Mouse (Mus musculus): ENCODE results near the gene Rpl10a. TPM values are rescaled to one million over a fixed set of nuclear protein-coding genes. Genes with fewer than 3 reads are reported as not detected.

Gene Rpl10a
- total and polyA plus RNA-seq, 3 experiments: 2,044 to 2,803 TPM; not detected in 1

DNA sequence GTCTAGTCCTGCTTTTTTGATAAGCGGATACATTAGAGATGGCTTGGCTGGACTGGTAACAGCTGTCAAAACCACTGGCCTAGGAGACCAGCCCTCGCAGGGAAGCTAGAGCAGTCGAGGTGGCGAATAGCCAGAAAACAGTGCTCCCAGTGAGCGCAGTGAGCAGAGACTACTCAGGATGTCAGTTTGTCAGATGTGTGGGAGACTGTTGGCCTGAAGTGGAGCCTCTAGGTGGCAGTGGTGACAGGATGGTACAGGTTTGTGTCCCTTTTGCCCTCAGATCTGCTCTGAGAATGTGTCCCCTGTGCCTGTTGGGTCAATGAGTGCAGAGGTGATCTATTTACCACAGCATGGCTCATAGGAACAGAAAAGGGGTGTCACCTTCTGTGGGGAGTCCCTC lies 40.3 kb upstream of the Rpl10a start:
- Histone ChIP-seq H3K4me3 (ENCODE audit: control insufficient read depth in 1 of 2, insufficient read depth in 1 of 2, low read depth in 2 of 2, low read length in 2 of 2) (no peak overlapping the region), H3K4me1 (ENCODE audit: control insufficient read depth in 1 of 2, insufficient read depth in 2 of 2, low read length in 2 of 2) (peaks cover 11 to 16% of the 10 kb centered on the region in 2 experiments), H3K27me3 (ENCODE audit: control insufficient read depth in 1 of 2, insufficient read depth in 2 of 2, low read length in 2 of 2) (no peaks in the 10 kb centered on the region), H3K9ac (ENCODE audit: control insufficient read depth, low read depth, low read length, poor library complexity, severe bottlenecking) (no peak overlapping the region), H3K9me3 (replicated peaks; ENCODE audit: insufficient read depth, low read length) (no peaks in the 10 kb centered on the region), H3K36me3 (ENCODE audit: control insufficient read depth in 1 of 2, insufficient read depth in 2 of 2, low read length in 2 of 2) (peaks cover 0 to 3% of the 10 kb centered on the region in 2 experiments; a peak in 1 of 4 replicates), H3K27ac (ENCODE audit: control insufficient read depth, low read depth, low read length) (no peak overlapping the region), H3K79me2 (ENCODE audit: control insufficient read depth, insufficient read depth, low read length, poor library complexity) (no peaks in the 10 kb centered on the region)
- TF ChIP-seq MAX (IDR thresholded peaks at IDR 0.05; ENCODE audit: low read length) (no peak), CTCF (IDR thresholded peaks at IDR 0.05 in 2 of 3, conservative IDR thresholded peaks at IDR 0.05 in 1 of 3; ENCODE audit: control insufficient read depth in 1 of 3, insufficient read depth in 1 of 3, low read depth in 2 of 3, low read length in 3 of 3, poor library complexity in 1 of 3, severe bottlenecking in 1 of 3) (peak; percentile 38 to 58 (median 47)), SMC3 (IDR thresholded peaks at IDR 0.05; ENCODE audit: low read depth, low read length) (peak; percentile 27; the same call in 1 of the 2 replicates), RAD21 (IDR thresholded peaks at IDR 0.05; ENCODE audit: low read depth, low read length) (peak; percentile 17; the same call in 1 of the 2 replicates), RCOR1 (IDR thresholded peaks at IDR 0.05; ENCODE audit: low read depth, low read length) (no peak)
- DNase-seq (ENCODE audit: low read depth, low spot score): peak; percentile 57

DNA sequence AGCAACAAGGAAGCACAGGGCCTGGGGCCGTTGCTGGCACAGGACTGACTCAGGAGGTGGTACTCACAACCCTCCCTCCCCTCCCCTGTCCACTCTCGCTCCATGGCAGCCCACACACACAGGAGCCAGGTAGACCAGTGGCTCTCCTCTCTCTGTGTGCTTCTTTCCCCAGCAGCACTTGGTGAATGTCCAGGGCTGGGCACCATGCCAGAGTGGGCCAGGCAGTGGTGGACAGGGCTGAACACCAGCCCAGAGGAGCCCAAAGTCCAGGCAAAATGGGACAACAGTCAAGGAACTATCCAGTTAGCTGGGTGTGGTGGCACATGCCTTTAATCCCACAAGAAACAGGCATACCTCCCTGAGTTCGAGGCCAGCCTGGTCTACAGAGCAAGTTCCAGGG lies 38.0 kb upstream of the Rpl10a start:
- Histone ChIP-seq H3K27ac (ENCODE audit: control insufficient read depth, low read depth, low read length) (no peak overlapping the region), H3K4me3 (ENCODE audit: control insufficient read depth in 1 of 2, insufficient read depth in 1 of 2, low read depth in 2 of 2, low read length in 2 of 2) (no peak overlapping the region), H3K9me3 (replicated peaks; ENCODE audit: insufficient read depth, low read length) (no peaks in the 10 kb centered on the region), H3K4me1 (ENCODE audit: control insufficient read depth in 1 of 2, insufficient read depth in 2 of 2, low read length in 2 of 2) (peaks cover 11 to 16% of the 10 kb centered on the region in 2 experiments), H3K27me3 (ENCODE audit: control insufficient read depth in 1 of 2, insufficient read depth in 2 of 2, low read length in 2 of 2) (no peaks in the 10 kb centered on the region), H3K79me2 (ENCODE audit: control insufficient read depth, insufficient read depth, low read length, poor library complexity) (no peaks in the 10 kb centered on the region), H3K36me3 (ENCODE audit: control insufficient read depth in 1 of 2, insufficient read depth in 2 of 2, low read length in 2 of 2) (peaks cover 0 to 3% of the 10 kb centered on the region in 2 experiments; a peak in 1 of 4 replicates), H3K9ac (ENCODE audit: control insufficient read depth, low read depth, low read length, poor library complexity, severe bottlenecking) (no peak overlapping the region)
- no peak for TF ChIP-seq NELFE (IDR thresholded peaks at IDR 0.05; ENCODE audit: low read depth, low read length)
- TF ChIP-seq JUND (IDR thresholded peaks at IDR 0.05; ENCODE audit: low read depth, low read length): no peak
- no peak for TF ChIP-seq MAX (IDR thresholded peaks at IDR 0.05; ENCODE audit: low read length)
- TF ChIP-seq POLR2A (IDR thresholded peaks at IDR 0.05; ENCODE audit: control insufficient read depth in 1 of 2, insufficient read depth in 1 of 2, low read depth in 1 of 2, low read length in 2 of 2, poor library complexity in 1 of 2): no peak
- TF ChIP-seq UBTF (IDR thresholded peaks at IDR 0.05; ENCODE audit: borderline replicate concordance, insufficient read depth, low read depth, low read length): no peak
- DNase-seq (ENCODE audit: low read depth, low spot score): no peak

DNA sequence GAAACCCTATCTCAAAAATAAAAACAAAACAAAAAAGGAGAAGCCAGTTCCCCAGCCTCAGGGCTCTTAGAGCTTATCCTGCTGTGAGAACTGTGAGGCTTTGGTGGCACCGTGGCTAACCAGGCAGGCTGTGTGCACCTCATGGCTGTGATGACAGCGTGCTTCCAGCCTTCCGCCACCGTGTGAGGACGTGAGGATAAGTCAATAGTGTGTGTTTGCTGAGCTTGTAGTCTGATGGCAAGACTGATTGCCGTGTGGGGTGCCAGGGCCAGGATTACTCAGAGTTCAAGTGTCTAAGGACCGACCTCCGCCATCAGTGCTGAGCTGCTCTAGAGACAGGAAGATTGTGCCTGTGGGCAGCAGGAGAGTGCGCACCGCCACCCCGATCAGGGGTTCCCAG lies 37.6 kb upstream of the Rpl10a start:
- Histone ChIP-seq H3K9me3 (replicated peaks; ENCODE audit: insufficient read depth, low read length) (no peaks in the 10 kb centered on the region), H3K36me3 (ENCODE audit: control insufficient read depth in 1 of 2, insufficient read depth in 2 of 2, low read length in 2 of 2) (peaks cover 0 to 3% of the 10 kb centered on the region in 2 experiments; a peak in 1 of 4 replicates), H3K79me2 (ENCODE audit: control insufficient read depth, insufficient read depth, low read length, poor library complexity) (no peaks in the 10 kb centered on the region), H3K4me1 (ENCODE audit: control insufficient read depth in 1 of 2, insufficient read depth in 2 of 2, low read length in 2 of 2) (peaks cover 11 to 16% of the 10 kb centered on the region in 2 experiments), H3K27ac (ENCODE audit: control insufficient read depth, low read depth, low read length) (no peak overlapping the region), H3K27me3 (ENCODE audit: control insufficient read depth in 1 of 2, insufficient read depth in 2 of 2, low read length in 2 of 2) (no peaks in the 10 kb centered on the region), H3K9ac (ENCODE audit: control insufficient read depth, low read depth, low read length, poor library complexity, severe bottlenecking) (no peak overlapping the region), H3K4me3 (ENCODE audit: control insufficient read depth in 1 of 2, insufficient read depth in 1 of 2, low read depth in 2 of 2, low read length in 2 of 2) (no peak overlapping the region)
- TF ChIP-seq BHLHE40 (IDR thresholded peaks at IDR 0.05; ENCODE audit: borderline replicate concordance, low read depth, low read length) (no peak), NELFE (IDR thresholded peaks at IDR 0.05; ENCODE audit: low read depth, low read length) (no peak), NRF1 (IDR thresholded peaks at IDR 0.05; ENCODE audit: insufficient read depth, low read depth, low read length, poor library complexity, severe bottlenecking) (no peak), E2F4 (IDR thresholded peaks at IDR 0.05; ENCODE audit: borderline replicate concordance, low read depth, low read length) (no peak), ZKSCAN1 (IDR thresholded peaks at IDR 0.05; ENCODE audit: low read depth, low read length) (no peak), SIN3A (IDR thresholded peaks at IDR 0.05; ENCODE audit: low read length) (no peak)
- DNase-seq (ENCODE audit: low read depth, low spot score): peak; percentile 46
